Mouse (Mus musculus): ENCODE results near the gene Frmd4b. TPM values are rescaled to one million over a fixed set of nuclear protein-coding genes. Genes with fewer than 3 reads are reported as not detected.

Gene Frmd4b
- total and polyA plus RNA-seq, 3 experiments: 0.13 to 0.70 (median 0.13) TPM

GRCm38 (mm10) chr6:97381275-97381674 lies 236.1 kb downstream of the Frmd4b start:
- Histone ChIP-seq H3K36me3 (replicated peaks in 1 of 2; ENCODE audit: control insufficient read depth in 1 of 2, insufficient read depth in 1 of 2, low read length in 1 of 2) (no peaks in the 10 kb centered on the region), H3K4me1 (ENCODE audit: control insufficient read depth in 1 of 2, insufficient read depth in 2 of 2) (no peaks in the 10 kb centered on the region), H3K9me3 (replicated peaks; ENCODE audit: low read length) (no peaks in the 10 kb centered on the region), H3K27ac (ENCODE audit: insufficient read depth, low read depth) (no peak overlapping the region), H3K27me3 (replicated peaks) (no peaks in the 10 kb centered on the region), H3K9ac (ENCODE audit: insufficient read depth, low read depth) (no peak overlapping the region), H3K4me2 (ENCODE audit: insufficient read depth, low read depth, poor library complexity, severe bottlenecking) (no peak overlapping the region), H3K79me2 (replicated peaks; ENCODE audit: control insufficient read depth, extremely low read depth, insufficient read depth, poor library complexity, severe bottlenecking) (no peaks in the 10 kb centered on the region), H3K4me3 (replicated peaks in 1 of 3; ENCODE audit: low read depth in 2 of 3, low read length in 2 of 3, poor library complexity in 1 of 3) (no peak overlapping the region)
- no peak for TF ChIP-seq SIN3A (IDR thresholded peaks at IDR 0.05; ENCODE audit: low read length)
- TF ChIP-seq MAX (IDR thresholded peaks at IDR 0.05; ENCODE audit: low read length): no peak
- no peak for TF ChIP-seq IRF4 (IDR thresholded peaks at IDR 0.05; ENCODE audit: low read depth, low read length)
- TF ChIP-seq MAZ (IDR thresholded peaks at IDR 0.05; ENCODE audit: low read depth, low read length): no peak
- peak; percentile 48; the same call in 1 of the 2 replicates for TF ChIP-seq BHLHE40 (IDR thresholded peaks at IDR 0.05; ENCODE audit: low read depth, low read length)
- TF ChIP-seq ZC3H11A (IDR thresholded peaks at IDR 0.05; ENCODE audit: low read depth, low read length): no peak
- no peak for DNase-seq (ENCODE audit: extremely low read depth)
- in situ Hi-C loops (cut with MboI; ENCODE audit: low pct_ligation_motif_present, low pct_unique_long_range_greater_than_20kb, low sequenced_read_pairs): no loop called here
- dilution Hi-C loops (cut with MboI; ENCODE audit: extremely low pct_ligation_motif_present, extremely low pct_unique_long_range_greater_than_20kb, low sequenced_read_pairs): no loop called here

GRCm38 (mm10) chr6:97370947-97371346 lies 246.4 kb downstream of the Frmd4b start:
- Histone ChIP-seq H3K79me2 (replicated peaks; ENCODE audit: control insufficient read depth, extremely low read depth, insufficient read depth, poor library complexity, severe bottlenecking) (no peaks in the 10 kb centered on the region), H3K9ac (ENCODE audit: insufficient read depth, low read depth) (no peak overlapping the region), H3K4me3 (replicated peaks in 1 of 3; ENCODE audit: low read depth in 2 of 3, low read length in 2 of 3, poor library complexity in 1 of 3) (no peak overlapping the region), H3K4me1 (ENCODE audit: control insufficient read depth in 1 of 2, insufficient read depth in 2 of 2) (no peaks in the 10 kb centered on the region), H3K36me3 (replicated peaks in 1 of 2; ENCODE audit: control insufficient read depth in 1 of 2, insufficient read depth in 1 of 2, low read length in 1 of 2) (no peaks in the 10 kb centered on the region), H3K9me3 (replicated peaks; ENCODE audit: low read length) (no peaks in the 10 kb centered on the region), H3K27me3 (replicated peaks) (no peaks in the 10 kb centered on the region), H3K4me2 (ENCODE audit: insufficient read depth, low read depth, poor library complexity, severe bottlenecking) (no peak overlapping the region), H3K27ac (ENCODE audit: insufficient read depth, low read depth) (no peak overlapping the region)
- DNase-seq (ENCODE audit: extremely low read depth): no peak
- in situ Hi-C loops (cut with MboI; ENCODE audit: low pct_ligation_motif_present, low pct_unique_long_range_greater_than_20kb, low sequenced_read_pairs) (no loop called here), dilution Hi-C loops (cut with MboI; ENCODE audit: extremely low pct_ligation_motif_present, extremely low pct_unique_long_range_greater_than_20kb, low sequenced_read_pairs) (no loop called here)
- TF ChIP-seq ZNF384 (IDR thresholded peaks at IDR 0.05; ENCODE audit: low read depth, low read length) (no peak), USF2 (conservative IDR thresholded peaks at IDR 0.05; ENCODE audit: low read depth, low read length) (no peak), UBTF (IDR thresholded peaks at IDR 0.05; ENCODE audit: low read depth, low read length) (no peak), MAFK (IDR thresholded peaks at IDR 0.05; ENCODE audit: insufficient replicate concordance, low read length) (no peak), HCFC1 (IDR thresholded peaks at IDR 0.05; ENCODE audit: low read depth, low read length) (no peak), NRF1 (IDR thresholded peaks at IDR 0.05; ENCODE audit: low read depth, low read length) (no peak), CHD1 (IDR thresholded peaks at IDR 0.05; ENCODE audit: low read depth, low read length) (no peak), MAZ (IDR thresholded peaks at IDR 0.05; ENCODE audit: low read depth, low read length) (no peak), USF1 (IDR thresholded peaks at IDR 0.05; ENCODE audit: low read depth, low read length) (no peak), MYC (IDR thresholded peaks at IDR 0.05; ENCODE audit: low read depth, low read length) (no peak), ELF1 (IDR thresholded peaks at IDR 0.05; ENCODE audit: low read depth, low read length) (no peak), ETS1 (conservative IDR thresholded peaks at IDR 0.05; ENCODE audit: low read depth, low read length) (no peak), JUND (conservative IDR thresholded peaks at IDR 0.05; ENCODE audit: low read depth, low read length) (no peak)

Data from CH12.LX (cell line).